Mouse (Mus musculus) testis, adult 2 months (tissue): ENCODE data around the gene Cfap54. TPM values are rescaled to one million over a fixed set of nuclear protein-coding genes. Genes with fewer than 3 reads are reported as not detected.

Experiments used
- H3K27ac ChIP-seq: fragments of 200-500 bp; 2 replicates; pipeline ENCODE4 v1.5.1; 2012; ENCODE audit warnings: low read depth, low read length; ENCODE audit not compliant: control insufficient read depth, insufficient read depth
- H3K27me3 ChIP-seq: fragments of 200-500 bp; 2 replicates; pipeline ENCODE4 v1.6.1; 2012; ENCODE audit warnings: mild to moderate bottlenecking, low read length, moderate library complexity; ENCODE audit not compliant: control insufficient read depth, insufficient read depth
- H3K36me3 ChIP-seq: fragments of 200-500 bp; 2 replicates; pipeline ENCODE4 v1.6.1; 2012; ENCODE audit warnings: mild to moderate bottlenecking, low read length; ENCODE audit not compliant: control insufficient read depth, insufficient read depth
- H3K4me1 ChIP-seq: fragments of 200-500 bp; 2 replicates; pipeline ENCODE4 v1.6.1; 2012; ENCODE audit warnings: low read length; ENCODE audit not compliant: control insufficient read depth, insufficient read depth
- H3K4me3 ChIP-seq: fragments of 200-500 bp; 2 replicates; pipeline ENCODE4 v1.5.1; 2012; ENCODE audit warnings: low read depth, mild to moderate bottlenecking, low read length, moderate library complexity, mixed read lengths; ENCODE audit not compliant: control insufficient read depth
- CTCF ChIP-seq: fragments of 200-500 bp; IDR thresholded peaks from 2 replicates; pipeline ENCODE4 v1.5.1; 2012; ENCODE audit warnings: low read depth, mild to moderate bottlenecking, inconsistent platforms, low read length, moderate library complexity; ENCODE audit not compliant: control insufficient read depth, insufficient read depth, insufficient replicate concordance
- POLR2A ChIP-seq: fragments of 200-500 bp; IDR thresholded peaks from 2 replicates; pipeline ENCODE4 v1.6.1; 2012; ENCODE audit warnings: low read depth, mild to moderate bottlenecking, inconsistent platforms, low read length, moderate library complexity; ENCODE audit not compliant: control insufficient read depth
- polyA plus RNA-seq: library from polyadenylated mRNA; depleted of rRNA; stranded (reverse); fragments of >200 nt; gene quantifications from 2 replicates; pipeline ENCODE4 v1.2.3, GENCODE M21; 2012

Cfap54 gene
- polyA plus RNA-seq, 1 experiment: 12.7 TPM

DNA sequence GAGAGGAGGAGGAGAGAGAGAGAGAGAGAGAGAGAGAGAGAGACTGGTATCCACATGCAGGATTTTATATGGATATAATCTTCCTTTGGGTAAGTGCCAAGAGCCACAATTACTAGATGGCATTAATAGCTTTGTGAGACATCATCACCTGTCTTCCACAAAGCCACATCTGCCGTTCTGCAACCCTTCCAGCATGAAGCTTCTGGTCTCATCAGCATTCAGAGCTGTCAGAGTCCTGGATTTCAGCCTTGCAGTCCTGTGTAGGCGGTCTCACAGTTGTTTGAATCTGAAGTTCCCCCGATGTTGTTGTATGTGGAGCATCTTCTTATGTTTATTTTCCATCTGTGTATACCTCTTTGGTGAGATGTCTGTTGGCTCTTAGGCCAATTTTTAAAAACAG, 9.7 kb downstream of the Cfap54 start:
- Histone ChIP-seq H3K27me3 (no peaks in the 10 kb centered on the region), H3K36me3 (no peaks in the 10 kb centered on the region), H3K4me3 (no peak overlapping the region), H3K27ac (no peak overlapping the region), H3K4me1 (peaks cover 2% of the 10 kb centered on the region)
- TF ChIP-seq CTCF (no peak), POLR2A (no peak)

DNA sequence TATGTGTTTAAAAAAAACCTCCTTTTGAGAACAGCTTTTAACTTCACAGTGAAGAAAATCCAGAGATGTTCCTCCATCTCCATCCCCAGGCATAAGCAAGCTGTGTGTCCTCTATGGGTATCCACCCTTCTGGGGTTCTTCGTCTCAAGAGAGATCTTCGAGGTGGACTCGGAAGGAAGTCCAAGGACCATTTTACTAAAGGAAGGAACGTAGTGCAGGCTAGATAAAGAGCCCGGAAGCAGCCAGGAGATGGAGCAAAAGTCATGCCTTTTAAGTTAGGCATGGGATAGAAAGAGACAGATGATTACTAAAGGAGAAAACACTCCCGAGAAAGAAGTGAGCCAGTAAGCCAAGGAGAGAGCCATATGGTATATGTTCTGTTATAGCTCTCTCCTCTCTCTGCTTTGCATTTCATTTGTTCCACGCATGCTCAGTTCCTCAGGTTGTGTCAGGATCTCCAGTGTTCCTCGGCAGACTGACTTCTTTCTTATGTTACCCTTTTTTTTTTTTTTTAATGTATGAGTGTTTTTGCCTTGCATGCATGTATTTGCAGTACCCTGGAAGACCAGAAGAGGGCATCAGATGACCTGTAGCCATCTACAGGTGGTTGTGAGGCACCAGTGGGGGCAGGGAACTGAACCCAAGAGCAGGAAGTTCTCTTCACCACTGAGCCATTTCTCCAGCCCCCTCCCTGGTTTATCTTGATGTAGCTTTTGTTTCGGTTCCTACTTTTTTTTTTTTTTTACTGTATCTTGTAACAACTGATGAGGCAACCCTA, 11.1 kb downstream of the Cfap54 start:
- H3K4me3 ChIP-seq: no peak overlapping the region
- H3K36me3 ChIP-seq: no peaks in the 10 kb centered on the region
- no peak overlapping the region for H3K27ac ChIP-seq
- TF ChIP-seq CTCF (peak; percentile 54; the same call in 1 of the 2 replicates), POLR2A (no peak)
- no peaks in the 10 kb centered on the region; the same call in 1 of the 2 replicates for H3K4me1 ChIP-seq
- H3K27me3 ChIP-seq: no peaks in the 10 kb centered on the region

DNA sequence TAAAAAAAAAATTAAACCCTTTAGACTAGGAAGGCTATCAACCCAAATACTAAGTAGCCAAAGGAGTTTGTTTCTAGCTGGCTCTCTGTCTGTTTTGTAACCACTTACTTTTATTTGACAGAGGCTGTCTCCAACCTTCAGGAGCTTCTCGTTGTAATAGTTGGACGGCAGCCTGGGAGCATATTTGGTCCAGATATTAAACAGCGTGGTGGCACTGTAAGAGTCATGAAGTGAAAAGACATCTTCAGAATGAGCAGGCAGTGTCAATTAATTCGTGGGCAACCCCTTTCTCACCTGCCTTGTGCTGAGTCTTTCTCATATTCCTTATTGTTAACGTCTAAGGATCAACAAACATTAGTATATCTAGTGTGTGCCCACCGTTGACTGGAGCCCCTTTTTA, 11.7 kb downstream of the Cfap54 start:
- Histone ChIP-seq H3K36me3 (no peaks in the 10 kb centered on the region), H3K4me1 (no peaks in the 10 kb centered on the region; the same call in 1 of the 2 replicates), H3K4me3 (no peak overlapping the region), H3K27me3 (no peaks in the 10 kb centered on the region), H3K27ac (no peak overlapping the region)
- TF ChIP-seq POLR2A (no peak), CTCF (no peak)

DNA sequence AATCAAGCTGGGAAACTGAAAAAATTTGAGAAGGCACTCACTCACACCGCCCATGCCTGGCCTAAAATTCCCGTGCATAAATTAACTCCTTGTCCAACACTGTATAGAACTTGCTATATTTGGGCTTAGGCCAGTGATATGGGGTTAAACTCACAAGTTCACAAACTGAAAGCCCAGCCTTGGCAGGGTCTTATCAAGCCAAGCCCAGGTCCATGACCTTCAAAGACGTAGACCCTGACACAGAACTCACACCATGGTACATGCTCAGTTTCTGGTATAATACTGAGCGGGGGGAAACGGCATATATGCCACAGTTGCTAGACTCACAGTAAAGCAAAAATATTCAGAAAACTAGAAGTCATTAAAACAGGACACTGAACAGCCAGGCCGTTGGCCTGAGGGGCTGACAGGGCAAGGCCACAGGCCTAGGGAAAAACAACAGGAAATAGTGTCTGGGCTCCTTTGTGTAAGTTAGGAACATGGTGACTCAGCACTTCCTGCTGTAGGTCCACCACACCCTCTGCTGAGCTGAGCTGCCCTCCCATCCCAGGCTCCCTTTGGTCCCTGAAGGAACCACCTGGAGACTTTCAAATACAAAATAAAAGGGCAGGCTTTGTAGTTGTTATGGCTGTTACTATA, 12.3 kb downstream of the Cfap54 start:
- Histone ChIP-seq H3K27me3 (no peaks in the 10 kb centered on the region), H3K4me3 (no peak overlapping the region), H3K27ac (peak overlapping the region; percentile 32), H3K36me3 (no peaks in the 10 kb centered on the region), H3K4me1 (no peaks in the 10 kb centered on the region; the same call in 1 of the 2 replicates)
- TF ChIP-seq POLR2A: no peak
- TF ChIP-seq CTCF: no peak

DNA sequence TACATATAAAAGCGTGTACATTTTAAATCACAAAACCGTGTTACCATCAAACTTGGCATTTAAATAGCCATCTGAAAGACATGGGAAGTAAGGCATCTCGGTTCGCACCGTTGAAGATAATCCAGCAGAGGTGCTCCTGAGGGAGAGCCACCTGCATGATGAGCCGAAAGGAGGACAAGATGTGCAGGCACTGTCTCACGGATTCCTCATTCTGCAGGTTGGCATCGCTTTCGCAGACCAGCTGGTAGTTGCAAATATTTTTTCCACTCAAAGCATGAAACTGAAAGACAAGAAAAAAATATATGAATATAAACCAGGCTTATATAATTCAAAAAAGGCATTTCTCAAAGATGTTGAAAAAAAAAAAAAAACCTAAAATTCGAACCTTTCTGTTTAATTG, 16.4 kb downstream of the Cfap54 start:
- H3K36me3 ChIP-seq: no peaks in the 10 kb centered on the region; the same call in 1 of the 2 replicates
- TF ChIP-seq POLR2A (no peak), CTCF (no peak)
- no peaks in the 10 kb centered on the region; the same call in 1 of the 2 replicates for H3K4me1 ChIP-seq
- no peaks in the 10 kb centered on the region for H3K27me3 ChIP-seq
- H3K4me3 ChIP-seq: no peak overlapping the region
- no peak overlapping the region for H3K27ac ChIP-seq

DNA sequence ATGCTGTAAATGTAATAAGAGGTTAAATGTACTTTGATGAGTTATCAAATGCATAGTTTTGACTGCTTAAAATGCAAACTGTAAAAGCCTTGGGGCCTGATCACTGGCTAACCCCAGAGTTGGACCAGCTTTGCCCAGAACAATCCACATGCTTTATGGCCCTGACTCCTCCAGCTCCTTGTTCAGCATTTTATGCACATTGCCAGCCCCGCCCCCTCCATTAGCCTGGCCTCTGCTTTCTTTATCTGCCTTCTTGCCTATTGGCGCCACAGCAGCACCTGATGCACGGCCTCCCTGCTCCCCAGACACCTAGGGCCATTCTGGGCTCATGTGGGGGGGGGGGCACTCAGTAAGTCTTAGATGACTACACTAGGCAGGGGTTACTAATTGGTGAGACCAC, 17.8 kb downstream of the Cfap54 start:
- Histone ChIP-seq H3K4me1 (no peaks in the 10 kb centered on the region), H3K27me3 (no peaks in the 10 kb centered on the region), H3K4me3 (no peak overlapping the region), H3K36me3 (no peaks in the 10 kb centered on the region; the same call in 1 of the 2 replicates), H3K27ac (no peak overlapping the region)
- TF ChIP-seq POLR2A (no peak), CTCF (no peak)

DNA sequence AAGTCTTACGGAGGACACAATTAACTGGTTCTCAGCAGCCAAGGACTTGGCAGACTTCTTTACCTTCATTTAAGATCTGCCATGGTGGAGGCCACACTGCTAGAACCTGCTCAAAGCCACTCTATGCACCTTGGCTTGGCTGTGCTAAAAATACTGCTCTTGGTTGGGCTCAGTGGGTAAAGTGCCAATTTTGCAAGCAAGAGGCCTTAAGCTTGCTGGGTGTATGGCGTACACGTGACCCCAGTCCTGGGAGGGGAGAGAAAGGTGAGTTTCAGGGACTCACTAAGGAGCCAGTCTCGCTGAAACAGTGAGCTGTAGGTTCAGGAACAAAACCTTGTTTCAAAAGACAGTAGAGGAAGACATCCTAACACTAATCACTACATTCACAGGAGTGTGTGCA, 19.0 kb downstream of the Cfap54 start:
- H3K27ac ChIP-seq: no peak overlapping the region
- no peak for TF ChIP-seq POLR2A
- no peak for TF ChIP-seq CTCF
- no peaks in the 10 kb centered on the region for H3K27me3 ChIP-seq
- no peaks in the 10 kb centered on the region; the same call in 1 of the 2 replicates for H3K36me3 ChIP-seq
- no peak overlapping the region for H3K4me3 ChIP-seq
- H3K4me1 ChIP-seq: no peaks in the 10 kb centered on the region
